Mouse (Mus musculus): ENCODE measurements around the gene Sh3pxd2a. TPM values are rescaled to one million over a fixed set of nuclear protein-coding genes. Genes with fewer than 3 reads are reported as not detected.

Gene Sh3pxd2a
- polyA plus RNA-seq, 1 experiment, result 12.1 TPM

DNA sequence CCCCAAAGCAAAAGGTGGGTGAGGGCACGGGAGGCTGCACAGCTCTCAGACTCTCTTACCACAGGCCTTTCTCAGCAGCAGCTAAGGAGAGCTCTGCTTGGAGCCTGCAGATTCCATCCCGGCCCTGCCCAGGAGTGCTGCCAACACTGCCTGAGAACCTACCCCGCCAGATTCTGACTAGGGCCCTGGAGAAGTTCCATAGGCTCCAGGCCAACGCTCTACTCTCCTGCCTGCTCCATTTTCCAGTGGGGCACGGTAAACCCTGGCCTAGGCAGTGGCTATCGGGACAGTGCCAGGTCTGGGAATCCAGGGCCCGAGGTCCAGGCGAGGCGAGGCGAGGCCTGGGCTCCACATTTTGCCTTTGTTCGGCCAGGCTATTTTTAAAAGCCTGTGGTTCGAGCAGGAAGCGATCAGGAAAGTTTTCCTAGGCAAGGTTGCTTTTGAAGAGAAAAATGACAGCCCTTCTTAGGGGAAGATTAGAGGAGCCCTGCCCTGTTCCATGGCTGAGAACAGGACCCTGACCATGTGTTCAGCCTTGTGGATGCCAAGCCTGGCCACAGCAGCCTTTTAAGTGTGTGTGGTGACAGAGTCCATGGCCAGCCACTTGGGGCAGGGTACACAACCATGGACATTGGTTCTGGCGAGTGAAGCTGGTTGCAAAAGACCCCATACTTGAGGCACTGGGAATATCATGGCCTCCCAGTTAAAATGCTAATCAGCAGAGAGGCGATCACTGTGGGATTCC is 184.2 kb downstream of the Sh3pxd2a start:
- 82% methylated on average over 15 of the region's 15 CpGs for WGBS
- peak overlapping the region; percentile 48; the same call in 1 of the 2 replicates for H3K27ac ChIP-seq (ENCODE audit: insufficient read depth, low read length)
- H3K27me3 ChIP-seq (ENCODE audit: control insufficient read depth, insufficient read depth, low read length), result no peaks in the 10 kb centered on the region
- TF ChIP-seq POLR2A (IDR thresholded peaks at IDR 0.05; ENCODE audit: low read depth, low read length) (no peak), CTCF (IDR thresholded peaks at IDR 0.05; ENCODE audit: extremely low read depth, insufficient read depth, insufficient read length, insufficient replicate concordance) (no peak)
- no peaks in the 10 kb centered on the region for H3K4me1 ChIP-seq (ENCODE audit: control insufficient read depth, insufficient read depth, insufficient read length)
- DNase-seq (ENCODE audit: low read depth in 1 of 2, low spot score in 2 of 2), result no peak
- no peak overlapping the region for H3K4me3 ChIP-seq (ENCODE audit: extremely low read depth, insufficient read depth, insufficient read length)
- peaks cover 20% of the 10 kb centered on the region for H3K36me3 ChIP-seq (ENCODE audit: control insufficient read depth, insufficient read depth, low read length)

DNA sequence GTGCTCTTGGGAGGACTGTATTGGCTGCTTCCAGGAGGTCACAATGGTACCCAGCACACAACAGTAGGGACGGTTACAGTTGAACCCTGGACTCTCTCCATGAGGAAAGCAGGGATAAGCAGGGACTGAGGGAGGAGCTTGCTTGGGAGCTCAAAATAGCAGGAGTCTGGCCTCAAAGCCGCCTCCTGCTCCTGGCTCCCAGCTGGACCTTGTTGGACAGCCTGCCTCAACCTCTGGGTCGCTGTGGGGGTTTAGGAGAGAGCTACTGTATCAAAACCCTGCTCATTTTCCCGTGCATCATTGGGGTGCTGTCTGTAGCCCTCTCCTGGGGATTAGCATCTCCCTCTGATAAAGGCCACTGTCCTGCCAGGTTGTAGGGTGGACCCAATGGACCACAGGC is 184.8 kb downstream of the Sh3pxd2a start:
- DNase-seq (ENCODE audit: low read depth in 1 of 2, low spot score in 2 of 2), result no peak
- peaks cover 20% of the 10 kb centered on the region for H3K36me3 ChIP-seq (ENCODE audit: control insufficient read depth, insufficient read depth, low read length)
- 81% methylated on average over 4 of the region's 4 CpGs for WGBS
- no peak overlapping the region for H3K27ac ChIP-seq (ENCODE audit: insufficient read depth, low read length)
- TF ChIP-seq POLR2A (IDR thresholded peaks at IDR 0.05; ENCODE audit: low read depth, low read length) (no peak), CTCF (IDR thresholded peaks at IDR 0.05; ENCODE audit: extremely low read depth, insufficient read depth, insufficient read length, insufficient replicate concordance) (no peak)
- H3K4me1 ChIP-seq (ENCODE audit: control insufficient read depth, insufficient read depth, insufficient read length), result no peaks in the 10 kb centered on the region
- H3K4me3 ChIP-seq (ENCODE audit: extremely low read depth, insufficient read depth, insufficient read length), result no peak overlapping the region
- no peaks in the 10 kb centered on the region for H3K27me3 ChIP-seq (ENCODE audit: control insufficient read depth, insufficient read depth, low read length)

DNA sequence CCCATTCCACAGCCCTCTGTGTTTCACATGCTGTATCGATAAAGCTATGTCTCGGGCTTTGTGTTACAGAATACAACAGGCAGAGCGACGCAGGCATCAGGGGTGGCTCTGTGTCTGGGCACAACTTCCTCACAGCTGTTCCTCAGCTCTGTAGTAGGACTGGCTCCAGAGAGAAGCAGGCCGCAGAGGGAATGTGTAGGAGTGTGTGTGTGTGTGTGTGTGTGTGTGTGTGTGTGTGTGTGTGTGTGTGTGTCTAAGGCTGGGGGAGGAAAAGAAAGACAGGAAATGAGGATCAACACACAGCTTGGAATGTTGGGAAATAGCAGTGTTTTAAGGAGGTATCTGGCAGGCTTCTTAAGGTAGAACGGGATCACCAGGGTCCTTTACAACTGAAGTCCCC is 187.5 kb downstream of the Sh3pxd2a start:
- H3K27me3 ChIP-seq (ENCODE audit: control insufficient read depth, insufficient read depth, low read length), result no peaks in the 10 kb centered on the region
- no peak overlapping the region for H3K27ac ChIP-seq (ENCODE audit: insufficient read depth, low read length)
- no peak for DNase-seq (ENCODE audit: low read depth in 1 of 2, low spot score in 2 of 2)
- WGBS, result 77% methylated on average over 6 of the region's 6 CpGs
- H3K4me1 ChIP-seq (ENCODE audit: control insufficient read depth, insufficient read depth, insufficient read length), result no peaks in the 10 kb centered on the region
- H3K4me3 ChIP-seq (ENCODE audit: extremely low read depth, insufficient read depth, insufficient read length), result no peak overlapping the region
- H3K36me3 ChIP-seq (ENCODE audit: control insufficient read depth, insufficient read depth, low read length), result peaks cover 29% of the 10 kb centered on the region
- TF ChIP-seq CTCF (IDR thresholded peaks at IDR 0.05; ENCODE audit: extremely low read depth, insufficient read depth, insufficient read length, insufficient replicate concordance), result no peak
- TF ChIP-seq POLR2A (IDR thresholded peaks at IDR 0.05; ENCODE audit: low read depth, low read length), result no peak

DNA sequence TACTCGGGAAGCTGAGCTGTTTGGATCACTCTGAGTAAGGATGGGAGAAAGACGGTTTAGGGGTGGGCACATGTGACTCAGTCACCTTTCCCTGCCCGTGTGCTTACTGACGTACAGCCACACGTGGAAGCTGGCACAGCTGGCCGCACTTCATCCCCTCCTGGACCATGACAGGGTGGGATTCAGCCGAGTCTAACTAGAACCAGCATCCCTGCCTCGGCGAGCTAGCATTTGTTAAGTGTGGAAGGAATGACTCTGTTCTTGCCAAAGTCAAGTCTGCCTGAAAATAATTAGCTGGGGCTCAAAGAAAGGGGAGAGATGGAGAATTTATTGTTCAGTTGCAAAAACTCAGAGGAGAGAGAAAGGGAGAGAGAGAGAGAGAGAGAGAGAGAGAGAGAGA is 193.7 kb downstream of the Sh3pxd2a start:
- no peaks in the 10 kb centered on the region for H3K4me1 ChIP-seq (ENCODE audit: control insufficient read depth, insufficient read depth, insufficient read length)
- WGBS, result 85% methylated on average over 9 of the region's 9 CpGs
- no peak overlapping the region for H3K4me3 ChIP-seq (ENCODE audit: extremely low read depth, insufficient read depth, insufficient read length)
- no peaks in the 10 kb centered on the region for H3K27me3 ChIP-seq (ENCODE audit: control insufficient read depth, insufficient read depth, low read length)
- DNase-seq (ENCODE audit: low read depth in 1 of 2, low spot score in 2 of 2), result no peak
- TF ChIP-seq POLR2A (IDR thresholded peaks at IDR 0.05; ENCODE audit: low read depth, low read length) (no peak), CTCF (IDR thresholded peaks at IDR 0.05; ENCODE audit: extremely low read depth, insufficient read depth, insufficient read length, insufficient replicate concordance) (no peak)
- H3K27ac ChIP-seq (ENCODE audit: insufficient read depth, low read length), result no peak overlapping the region
- H3K36me3 ChIP-seq (ENCODE audit: control insufficient read depth, insufficient read depth, low read length), result peaks cover 46% of the 10 kb centered on the region

DNA sequence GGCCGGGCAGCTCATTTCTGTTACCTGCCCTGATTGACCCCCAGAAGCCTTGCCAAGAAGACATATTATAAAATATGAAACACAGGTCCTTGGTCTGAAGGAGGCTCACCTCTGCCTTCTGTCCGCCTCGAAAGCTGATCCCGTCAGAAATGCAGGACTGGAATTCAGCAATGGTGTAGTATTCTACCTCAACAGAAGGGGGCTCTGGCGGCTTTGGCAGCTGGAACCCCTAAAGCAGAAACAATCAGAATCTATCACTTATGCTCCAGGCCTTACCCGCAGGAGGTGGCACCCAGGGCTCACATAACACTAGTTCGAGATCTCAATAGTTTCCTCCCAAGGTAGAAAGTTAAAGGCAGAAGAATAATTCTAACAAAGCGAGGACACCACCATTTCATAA is 194.5 kb downstream of the Sh3pxd2a start:
- H3K27me3 ChIP-seq (ENCODE audit: control insufficient read depth, insufficient read depth, low read length), result no peaks in the 10 kb centered on the region
- DNase-seq (ENCODE audit: low read depth in 1 of 2, low spot score in 2 of 2), result no peak
- H3K27ac ChIP-seq (ENCODE audit: insufficient read depth, low read length), result no peak overlapping the region
- H3K36me3 ChIP-seq (ENCODE audit: control insufficient read depth, insufficient read depth, low read length), result peaks cover 46% of the 10 kb centered on the region
- H3K4me3 ChIP-seq (ENCODE audit: extremely low read depth, insufficient read depth, insufficient read length), result no peak overlapping the region
- TF ChIP-seq POLR2A (IDR thresholded peaks at IDR 0.05; ENCODE audit: low read depth, low read length) (no peak), CTCF (IDR thresholded peaks at IDR 0.05; ENCODE audit: extremely low read depth, insufficient read depth, insufficient read length, insufficient replicate concordance) (no peak)
- H3K4me1 ChIP-seq (ENCODE audit: control insufficient read depth, insufficient read depth, insufficient read length), result no peaks in the 10 kb centered on the region
- WGBS, result 79% methylated on average over 8 of the region's 8 CpGs

DNA sequence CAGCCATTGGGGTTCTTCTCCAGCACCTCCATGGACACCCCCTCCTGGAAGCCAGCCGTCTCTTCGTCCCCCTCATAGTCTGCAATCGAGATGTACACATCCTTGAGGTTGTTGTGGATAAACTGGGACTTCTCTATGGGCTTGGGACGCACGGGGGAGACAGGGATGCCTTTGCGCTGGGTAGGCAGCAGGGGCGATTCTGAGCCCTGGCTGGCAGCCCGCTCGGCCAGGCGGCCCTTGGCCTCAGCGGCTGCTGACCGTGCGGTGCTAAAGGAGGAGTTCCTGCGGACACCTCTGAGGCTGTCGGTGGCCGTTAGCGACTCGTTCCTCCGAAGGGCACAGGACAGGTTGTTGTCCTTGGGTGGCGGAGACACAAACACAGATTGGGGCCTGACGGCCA is 197.1 kb downstream of the Sh3pxd2a start:
- H3K4me1 ChIP-seq (ENCODE audit: control insufficient read depth, insufficient read depth, insufficient read length), result no peaks in the 10 kb centered on the region
- peaks cover 36% of the 10 kb centered on the region for H3K36me3 ChIP-seq (ENCODE audit: control insufficient read depth, insufficient read depth, low read length)
- no peak overlapping the region for H3K27ac ChIP-seq (ENCODE audit: insufficient read depth, low read length)
- H3K4me3 ChIP-seq (ENCODE audit: extremely low read depth, insufficient read depth, insufficient read length), result no peak overlapping the region
- TF ChIP-seq POLR2A (IDR thresholded peaks at IDR 0.05; ENCODE audit: low read depth, low read length) (no peak), CTCF (IDR thresholded peaks at IDR 0.05; ENCODE audit: extremely low read depth, insufficient read depth, insufficient read length, insufficient replicate concordance) (no peak)
- no peak for DNase-seq (ENCODE audit: low read depth in 1 of 2, low spot score in 2 of 2)
- H3K27me3 ChIP-seq (ENCODE audit: control insufficient read depth, insufficient read depth, low read length), result no peaks in the 10 kb centered on the region
- 93% methylated on average over 21 of the region's 21 CpGs for WGBS

DNA sequence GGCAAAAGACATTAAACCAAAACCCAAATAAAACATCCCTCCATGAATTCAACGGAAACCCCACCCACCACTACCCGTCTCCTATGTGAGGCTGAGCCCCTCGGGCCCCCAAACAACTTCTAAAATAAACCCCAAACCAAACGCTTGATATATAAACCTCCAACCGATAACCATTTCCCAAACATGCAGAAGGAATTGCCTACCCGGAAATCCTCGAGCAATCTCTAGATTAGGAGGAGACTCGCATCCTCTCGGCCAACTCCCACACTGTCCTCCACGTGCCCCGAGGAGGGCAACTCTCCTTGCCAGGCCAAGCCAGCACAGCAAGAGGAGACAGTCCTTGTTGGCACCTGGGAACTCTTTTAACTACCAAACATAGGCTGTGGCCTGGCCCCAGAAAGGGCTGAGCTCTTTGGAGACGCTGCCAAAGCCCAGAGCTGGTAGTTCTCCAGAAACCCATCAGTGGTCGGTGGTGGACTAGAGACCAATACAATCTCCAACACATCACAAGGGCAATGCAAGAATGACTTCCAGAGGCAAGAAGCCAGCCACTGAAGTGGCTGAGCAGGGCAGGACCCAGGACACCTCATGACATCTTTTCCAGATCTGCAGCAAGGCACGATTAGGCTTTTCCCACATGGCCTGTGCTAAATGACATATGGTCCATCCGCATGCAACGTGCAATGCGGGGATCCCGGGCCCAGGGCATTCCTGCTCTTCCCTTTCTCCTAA is 198.0 kb downstream of the Sh3pxd2a start:
- DNase-seq (ENCODE audit: low read depth in 1 of 2, low spot score in 2 of 2), result no peak
- no peaks in the 10 kb centered on the region for H3K27me3 ChIP-seq (ENCODE audit: control insufficient read depth, insufficient read depth, low read length)
- no peaks in the 10 kb centered on the region for H3K4me1 ChIP-seq (ENCODE audit: control insufficient read depth, insufficient read depth, insufficient read length)
- 91% methylated on average over 18 of the region's 18 CpGs for WGBS
- peaks cover 32% of the 10 kb centered on the region for H3K36me3 ChIP-seq (ENCODE audit: control insufficient read depth, insufficient read depth, low read length)
- no peak overlapping the region for H3K27ac ChIP-seq (ENCODE audit: insufficient read depth, low read length)
- TF ChIP-seq CTCF (IDR thresholded peaks at IDR 0.05; ENCODE audit: extremely low read depth, insufficient read depth, insufficient read length, insufficient replicate concordance) (no peak), POLR2A (IDR thresholded peaks at IDR 0.05; ENCODE audit: low read depth, low read length) (no peak)
- no peak overlapping the region for H3K4me3 ChIP-seq (ENCODE audit: extremely low read depth, insufficient read depth, insufficient read length)
